Mouse (Mus musculus) retina, embryonic 14.5 days (tissue): ENCODE measurements at regions not wholly inside any gene's neighbourhood (a gene's known extent, or its start where the extent isn't known, plus 50 kb on each side); places are given as distances from the start of the nearest gene placed in this dataset.
"Not testable (repeated sequence)": the region's sequence is repeated elsewhere in the genome, so short reads cannot be mapped to it uniquely, and the experiment has no call there.

Source experiments
- DNase-seq: peaks from one replicate; pipeline ENCODE4 v3.0.0-alpha.2; 2015; ENCODE audit warnings: low spot score

DNA sequence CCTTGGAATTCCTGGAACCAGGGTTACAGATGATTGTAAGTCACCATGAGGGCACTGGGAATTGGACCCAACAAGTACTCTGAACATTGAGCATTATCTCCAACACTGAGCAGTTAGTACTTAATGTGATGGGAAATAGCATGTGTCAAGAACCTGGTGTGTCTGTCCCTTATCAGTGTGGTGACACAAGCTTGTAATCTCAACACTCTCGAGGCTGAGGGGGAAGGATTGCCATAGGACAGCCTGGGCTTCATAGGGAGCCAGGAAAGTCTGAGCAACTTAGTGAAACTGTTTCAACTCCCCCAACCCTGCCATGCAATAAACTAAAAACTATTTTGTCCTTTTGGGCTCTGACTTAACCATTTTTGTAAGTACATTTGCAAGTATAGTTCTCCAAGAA, 100.0 kb downstream of the Wdr20rt start:
- DNase-seq, result no peak

DNA sequence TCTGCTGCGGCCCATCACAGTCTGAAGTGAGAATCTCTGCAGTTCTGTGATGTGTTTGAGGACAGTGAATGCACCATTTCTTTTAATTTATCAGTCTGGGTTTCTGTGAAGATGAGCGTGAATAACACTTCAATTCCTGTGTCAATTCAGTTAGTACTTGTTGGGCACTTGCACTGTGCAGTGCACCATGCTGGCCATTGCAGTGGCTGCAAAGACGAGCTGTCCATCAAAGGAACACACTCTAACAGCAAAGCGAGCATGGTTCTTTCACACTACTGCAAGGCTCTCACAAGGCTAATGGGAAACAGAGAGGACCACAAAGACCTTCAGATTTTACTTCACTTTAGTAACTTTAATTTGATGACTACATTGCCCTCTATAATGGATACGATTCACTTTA, 103.2 kb downstream of the Wdr20rt start:
- DNase-seq, result no peak

DNA sequence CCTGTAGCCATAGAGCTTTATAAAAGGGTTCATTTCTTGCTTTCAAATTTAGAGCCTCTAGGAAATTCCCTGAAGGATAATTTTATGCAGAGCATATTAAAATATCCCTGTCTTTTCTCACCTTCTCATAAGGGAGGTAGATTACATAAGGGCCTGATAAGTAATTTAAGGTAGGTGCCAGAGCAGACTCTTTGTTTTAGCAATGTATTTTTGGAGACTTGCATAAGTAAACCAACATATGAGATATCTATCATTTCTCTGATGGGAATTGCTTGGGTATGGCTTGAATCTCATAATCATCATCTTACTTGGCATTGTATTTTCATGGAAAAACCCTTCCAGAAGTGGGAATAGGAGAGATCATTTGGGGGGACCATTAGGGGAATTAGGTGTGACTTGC, 104.4 kb downstream of the Wdr20rt start:
- DNase-seq, result no peak

GRCm38 (mm10) chr12:65340009-65340408, 114.7 kb downstream of the Wdr20rt start:
- no peak for DNase-seq

- no peak for DNase-seq
Observed at GRCm38 (mm10) chr12:65347251-65347650, 121.9 kb downstream of the Wdr20rt start.

- peak; percentile 20 for DNase-seq
Observed at GRCm38 (mm10) chr12:65349535-65349934, 124.2 kb downstream of the Wdr20rt start.

DNA sequence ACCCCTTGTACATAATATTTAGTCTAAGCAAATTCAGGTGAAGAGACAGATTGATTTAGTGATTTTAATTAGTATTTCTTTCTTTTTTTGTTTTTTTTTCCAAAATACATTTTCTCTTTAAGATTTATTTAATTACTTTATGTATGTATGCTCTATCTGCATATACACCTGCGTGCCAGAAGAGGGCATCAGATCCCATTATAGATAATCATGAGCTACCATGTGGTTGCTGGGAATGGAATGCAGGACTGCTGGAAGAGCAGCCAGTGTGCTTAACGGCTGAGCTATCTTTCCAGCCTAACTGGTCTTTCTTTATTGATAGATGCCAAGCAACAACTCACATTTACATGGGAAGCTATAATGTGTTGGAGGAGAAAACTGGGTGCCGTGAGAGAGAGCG, 138.9 kb downstream of the Wdr20rt start:
- no peak for DNase-seq

GRCm38 (mm10) chr12:65367334-65367733, 142.0 kb downstream of the Wdr20rt start:
- no peak for DNase-seq

- DNase-seq, result no peak
Observed at GRCm38 (mm10) chr12:65367866-65368419, 142.6 kb downstream of the Wdr20rt start.

- DNase-seq, result no peak
Observed at GRCm38 (mm10) chr12:65371650-65372049, 146.3 kb downstream of the Wdr20rt start.

GRCm38 (mm10) chr12:65379321-65379720, 154.0 kb downstream of the Wdr20rt start:
- no peak for DNase-seq

- DNase-seq, result no peak
Observed at GRCm38 (mm10) chr12:65382118-65382791, 156.9 kb downstream of the Wdr20rt start.

- not testable (repeated sequence) for DNase-seq
Observed at GRCm38 (mm10) chr12:65382796-65383195, 157.5 kb downstream of the Wdr20rt start.

DNA sequence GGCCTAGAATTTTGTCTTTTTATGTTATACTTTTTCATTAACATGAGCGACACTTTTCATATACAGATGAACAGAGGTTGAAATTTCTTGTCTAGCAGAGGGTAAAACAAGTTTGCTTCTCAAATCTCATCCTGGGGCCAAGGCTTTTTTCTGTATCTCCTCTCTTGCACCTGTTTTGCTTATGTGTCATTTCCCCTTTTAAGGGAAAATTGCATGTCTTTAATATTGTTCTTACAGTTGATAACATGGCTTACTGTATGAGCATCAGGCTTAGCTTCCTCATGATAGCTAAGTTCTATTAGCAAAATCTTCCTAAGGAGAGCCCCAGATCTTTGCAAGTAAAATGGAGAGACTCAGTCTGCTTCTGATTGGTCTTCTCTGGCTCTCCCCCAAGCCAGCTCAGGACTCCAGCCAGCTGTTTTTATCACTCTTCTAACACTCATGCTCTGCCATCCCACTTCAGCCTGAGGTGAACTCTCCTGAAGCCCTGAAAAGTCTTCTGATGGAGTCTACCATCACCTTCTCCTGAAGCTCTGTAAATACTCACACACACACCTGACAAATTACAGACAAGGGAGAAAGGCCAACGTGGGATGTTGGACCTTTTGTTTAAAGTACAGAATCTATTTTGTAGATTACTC, 160.8 kb downstream of the Wdr20rt start:
- no peak for DNase-seq

DNA sequence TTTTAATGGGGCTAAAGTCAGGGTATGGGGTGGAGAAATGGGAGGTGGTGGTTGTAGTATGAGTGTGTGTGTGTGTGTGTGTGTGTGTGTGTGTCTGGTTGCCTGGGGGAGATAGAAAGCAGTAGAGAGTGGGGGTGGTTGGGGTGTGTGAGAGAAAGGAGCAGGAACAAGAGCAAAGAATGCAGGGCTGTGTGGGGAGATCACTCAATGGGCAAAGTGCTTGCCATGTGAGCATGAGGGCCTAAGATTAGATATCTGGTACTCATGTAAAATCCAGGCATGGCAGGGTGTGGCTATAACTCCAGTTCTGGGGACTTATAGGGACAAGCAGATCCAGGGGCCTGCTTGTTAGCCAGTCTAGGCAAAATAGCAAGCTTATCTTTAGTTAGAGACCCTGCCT, 161.7 kb downstream of the Wdr20rt start:
- DNase-seq, result no peak

DNA sequence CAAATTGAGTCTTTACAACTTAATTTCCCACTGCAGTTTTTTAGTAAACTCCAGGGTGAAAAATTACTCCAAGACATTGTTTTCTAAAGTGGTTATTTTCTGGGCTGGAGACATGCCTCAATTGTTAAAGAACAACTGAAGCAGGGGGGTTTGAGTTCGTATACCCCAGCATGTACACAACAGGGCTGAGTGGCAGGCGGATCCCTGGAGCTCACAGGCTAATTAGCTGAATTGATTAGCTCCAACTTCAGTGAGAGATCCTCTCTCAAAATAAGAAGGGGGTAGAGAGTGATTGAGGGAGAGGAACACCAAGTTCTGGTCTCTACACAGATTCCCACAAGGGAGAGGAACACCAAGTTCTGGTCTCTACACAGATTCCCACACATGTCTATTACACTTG, 164.2 kb downstream of the Wdr20rt start:
- DNase-seq, result no peak

DNA sequence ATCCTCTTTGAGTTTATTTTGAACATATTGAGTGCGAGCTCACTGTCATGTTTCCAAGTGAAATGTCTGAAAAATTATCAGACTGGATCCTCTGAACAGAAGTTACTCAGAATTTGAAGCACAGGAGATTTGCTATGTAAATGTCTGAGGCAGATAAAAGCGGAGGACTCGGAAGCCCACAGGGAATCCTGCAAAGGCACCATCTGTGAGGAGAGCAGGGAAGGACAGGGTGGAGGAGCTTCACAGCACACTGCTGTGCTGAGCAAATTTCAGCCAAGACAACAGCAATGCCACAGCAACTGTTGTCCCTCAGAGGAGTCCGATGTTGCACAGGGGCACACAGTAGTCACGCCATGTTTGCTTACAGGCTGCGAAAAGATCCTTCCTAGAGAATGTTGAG, 165.0 kb downstream of the Wdr20rt start:
- DNase-seq, result no peak

- peak; percentile 73 for DNase-seq
Observed at GRCm38 (mm10) chr12:65401728-65402419, 176.6 kb downstream of the Wdr20rt start.

- no peak for DNase-seq
Observed at GRCm38 (mm10) chr12:65403124-65403523, 177.8 kb downstream of the Wdr20rt start.

DNA sequence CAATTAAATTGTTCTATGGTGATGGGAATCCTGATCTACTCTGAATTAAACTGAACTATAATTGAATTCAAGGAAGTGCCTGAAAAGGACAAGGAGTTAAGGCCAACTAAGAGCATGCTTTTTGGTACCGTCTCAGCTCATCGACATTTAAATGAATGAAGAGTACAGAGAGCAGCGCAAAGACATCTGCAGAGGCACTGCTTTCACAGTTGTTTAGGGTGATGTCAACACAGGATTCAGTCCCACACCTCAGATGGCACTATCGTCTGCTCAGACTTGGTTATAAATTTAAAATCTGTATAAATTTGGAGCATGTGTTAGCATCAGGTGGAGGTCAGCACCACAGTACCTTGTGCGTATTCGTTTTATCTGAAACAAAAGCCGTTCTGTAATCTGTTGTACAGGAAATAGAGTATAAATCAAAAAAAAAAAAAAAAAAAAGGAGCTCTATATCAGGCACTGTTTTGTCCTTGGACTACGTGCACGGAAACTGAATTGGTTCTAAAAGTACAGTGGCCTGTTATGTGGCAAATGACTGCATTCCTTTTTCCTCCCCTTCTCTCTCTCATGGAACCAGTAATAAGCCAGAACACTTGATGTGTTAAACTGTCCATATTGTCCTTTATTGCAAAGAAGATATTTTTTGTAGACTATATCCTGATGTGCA, 187.8 kb downstream of the Wdr20rt start:
- no peak for DNase-seq

DNA sequence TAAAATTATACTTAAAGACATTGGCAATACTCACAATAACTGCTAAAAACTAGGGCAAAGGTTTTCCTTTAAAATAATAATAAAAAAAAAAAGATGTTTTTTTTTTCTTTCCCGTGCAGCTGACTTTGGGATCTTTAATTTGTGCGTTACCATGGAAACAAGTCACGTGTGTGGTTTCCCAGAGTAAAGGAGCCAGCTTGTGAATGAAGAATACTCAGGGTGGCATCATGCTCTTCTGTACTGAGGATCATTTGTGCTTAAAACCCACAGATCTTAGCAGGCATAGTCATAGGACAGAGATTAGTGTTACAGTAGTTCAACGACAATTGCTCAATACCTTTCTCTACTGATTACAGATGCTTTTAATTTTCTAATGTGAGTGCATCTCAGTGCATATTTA, 189.1 kb downstream of the Wdr20rt start:
- DNase-seq, result peak; percentile 27

DNA sequence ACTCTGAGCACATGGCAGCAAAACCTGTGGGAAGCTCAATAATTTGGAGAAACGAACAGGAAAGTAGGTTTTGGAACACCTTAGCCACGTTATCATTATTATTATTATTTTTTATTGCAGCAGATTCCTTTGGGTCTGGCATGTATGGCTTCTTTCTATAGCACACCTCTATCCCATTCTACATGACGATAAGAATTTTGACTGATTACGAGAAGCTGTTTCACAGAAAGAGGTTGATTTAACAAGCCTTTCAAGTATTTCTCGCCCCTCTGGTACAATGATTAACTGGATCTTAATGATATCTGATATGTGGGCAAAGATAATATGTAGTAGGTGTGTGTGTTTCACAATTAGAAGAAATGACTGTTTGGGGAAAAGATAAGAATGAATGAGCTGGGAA, 191.6 kb downstream of the Wdr20rt start:
- no peak for DNase-seq
